Mouse (Mus musculus) macrophage (primary cell): ENCODE results near the gene Pitpnm1. TPM values are rescaled to one million over a fixed set of nuclear protein-coding genes. Genes with fewer than 3 reads are reported as not detected.
A peak's percentile ranks its signal among the peaks of the same experiment; 100 is the strongest.

ENCODE experiments used
- H3K27ac ChIP-seq: fragments of 350-480 bp; formaldehyde crosslinking; 2 replicates; pipeline ENCODE4 v1.9.0; 2021
- H3K36me3 ChIP-seq: fragments of 350-480 bp; formaldehyde crosslinking; 2 replicates; pipeline ENCODE4 v1.9.0; 2021; ENCODE audit errors: inconsistent target
- H3K4me3 ChIP-seq: fragments of 350-480 bp; formaldehyde crosslinking; 2 replicates; pipeline ENCODE4 v1.9.0; 2021; ENCODE audit errors: inconsistent target
- H3K79me2 ChIP-seq: fragments of 350-480 bp; formaldehyde crosslinking; 2 replicates; pipeline ENCODE4 v1.9.0; 2021; ENCODE audit errors: inconsistent target
- WGBS: methylation state at CpG from one replicate; pipeline ENCODE4 v1.1.7; 2026; ENCODE audit warnings: inconsistent platforms; ENCODE audit not compliant: missing documents; 5-methylcytosine and 5-hydroxymethylcytosine counted together
- polyA plus RNA-seq: library from polyadenylated mRNA; stranded (reverse); fragments of 250-400 nt; gene quantifications from 3 replicates; pipeline ENCODE4 v1.2.4, GENCODE M21; 2018; ENCODE audit warnings: inconsistent platforms

The Pitpnm1 gene
- polyA plus RNA-seq, 1 experiment from 2014 or later, result 14.2 TPM

GRCm38 (mm10) chr19:4163543-4163887, 63.7 kb downstream of the Pitpnm1 start:
- WGBS, result 39% methylated on average over 4 of the region's 4 CpGs
- Histone ChIP-seq H3K79me2 (peaks cover 12% of the 10 kb centered on the region; the same call in 1 of the 2 replicates), H3K27ac (peak overlapping the region; percentile 36), H3K4me3 (peak overlapping the region; percentile 84), H3K36me3 (peaks cover 25% of the 10 kb centered on the region)

Other genes starting within 250 kb of the Pitpnm1 start
- 11.1 to 17.8 TPM (median 15.8 TPM) in 3 replicates for gene Chka, start 248.2 kb upstream of the Pitpnm1 start, polyA plus RNA-seq
- gene Tcirg1, start 192.9 kb upstream of the Pitpnm1 start, polyA plus RNA-seq, result 359 to 665 TPM (median 410 TPM) in 3 replicates
- 65.9 to 103 TPM (median 95.7 TPM) in 3 replicates for gene Ndufs8, start 187.2 kb upstream of the Pitpnm1 start, polyA plus RNA-seq
- 57.7 to 77.8 TPM (median 67.9 TPM) in 3 replicates for gene Aldh3b1, start 170.2 kb upstream of the Pitpnm1 start, polyA plus RNA-seq
- 421 to 814 TPM (median 651 TPM) in 3 replicates for gene Unc93b1, start 164.8 kb upstream of the Pitpnm1 start, polyA plus RNA-seq
- gene Aldh3b3, start 141.4 kb upstream of the Pitpnm1 start, polyA plus RNA-seq, result not detected in 3 replicates
- not detected in 3 replicates for gene Aldh3b2, start 127.7 kb upstream of the Pitpnm1 start, polyA plus RNA-seq
- 0.47 to 0.60 TPM (median 0.47 TPM) in 3 replicates for gene Acy3, start 113.4 kb upstream of the Pitpnm1 start, polyA plus RNA-seq
- gene Tbx10, start 107.2 kb upstream of the Pitpnm1 start, polyA plus RNA-seq, result not detected in 3 replicates
- gene Nudt8, start 99.4 kb upstream of the Pitpnm1 start, polyA plus RNA-seq, result 6.9 to 10.7 TPM (median 7.0 TPM) in 3 replicates
- gene Gm49405, start 99.4 kb upstream of the Pitpnm1 start, polyA plus RNA-seq, result 0.07 to 0.19 TPM (median 0.13 TPM) in 3 replicates
- 0.20 to 0.33 TPM in 2 of 3 replicates, not detected in the other for gene Doc2g, start 96.7 kb upstream of the Pitpnm1 start, polyA plus RNA-seq
- gene Ndufv1, start 87.2 kb upstream of the Pitpnm1 start, polyA plus RNA-seq, result 35.8 to 43.3 TPM (median 39.0 TPM) in 3 replicates
- 6.2 to 20.1 TPM (median 8.6 TPM) in 3 replicates for gene Gstp1, start 62.0 kb upstream of the Pitpnm1 start, polyA plus RNA-seq
- gene Gstp2, start 54.0 kb upstream of the Pitpnm1 start, polyA plus RNA-seq, result not detected in 3 replicates
- gene Gstp3, start 40.4 kb upstream of the Pitpnm1 start, polyA plus RNA-seq, result not detected in 3 replicates
- not detected in 3 replicates for gene Cabp2, start 18.4 kb upstream of the Pitpnm1 start, polyA plus RNA-seq
- 16.7 to 37.3 TPM (median 23.1 TPM) in 3 replicates for gene Cdk2ap2, start 2.8 kb upstream of the Pitpnm1 start, polyA plus RNA-seq
- 80.9 to 169 TPM (median 84.6 TPM) in 3 replicates for gene Aip, start 25.9 kb downstream of the Pitpnm1 start, polyA plus RNA-seq
- gene Gpr152, start 39.8 kb downstream of the Pitpnm1 start, polyA plus RNA-seq, result not detected in 3 replicates
- gene Cabp4, start 44.0 kb downstream of the Pitpnm1 start, polyA plus RNA-seq, result not detected in 3 replicates
- 252 to 368 TPM (median 357 TPM) in 3 replicates for gene Coro1b, start 48.6 kb downstream of the Pitpnm1 start, polyA plus RNA-seq
- gene Ptprcap, start 53.6 kb downstream of the Pitpnm1 start, polyA plus RNA-seq, result 0.28 to 0.53 TPM (median 0.41 TPM) in 3 replicates
- 13.6 to 29.6 TPM (median 18.4 TPM) in 3 replicates for gene Rps6kb2, start 63.4 kb downstream of the Pitpnm1 start, polyA plus RNA-seq
- 0.62 to 1.00 TPM (median 0.77 TPM) in 3 replicates for gene Carns1, start 75.5 kb downstream of the Pitpnm1 start, polyA plus RNA-seq
- gene Tbc1d10c, start 91.3 kb downstream of the Pitpnm1 start, polyA plus RNA-seq, result 0.25 to 0.60 TPM (median 0.41 TPM) in 3 replicates
- 375 to 413 TPM (median 395 TPM) in 3 replicates for gene Ppp1ca, start 92.1 kb downstream of the Pitpnm1 start, polyA plus RNA-seq
- 16.0 to 22.9 TPM (median 16.7 TPM) in 3 replicates for gene Rad9a, start 101.7 kb downstream of the Pitpnm1 start, polyA plus RNA-seq
- 0.10 to 0.21 TPM (median 0.17 TPM) in 3 replicates for gene Clcf1, start 114.2 kb downstream of the Pitpnm1 start, polyA plus RNA-seq
- gene AC109138.7, start 114.4 kb downstream of the Pitpnm1 start, polyA plus RNA-seq, result not detected in 3 replicates
- gene Pold4, start 131.9 kb downstream of the Pitpnm1 start, polyA plus RNA-seq, result 33.8 to 76.3 TPM (median 47.8 TPM) in 3 replicates
- gene Ssh3, start 169.2 kb downstream of the Pitpnm1 start, polyA plus RNA-seq, result 32.6 to 83.1 TPM (median 36.6 TPM) in 3 replicates
- 3.2 to 8.1 TPM (median 5.6 TPM) in 3 replicates for gene Ankrd13d, start 183.1 kb downstream of the Pitpnm1 start, polyA plus RNA-seq
- gene Grk2, start 206.2 kb downstream of the Pitpnm1 start, polyA plus RNA-seq, result 131 to 143 TPM (median 139 TPM) in 3 replicates